Mouse (Mus musculus) large intestine, adult 2 months (tissue): ENCODE data around the gene Gm3476. TPM values are rescaled to one million over a fixed set of nuclear protein-coding genes. Genes with fewer than 3 reads are reported as not detected.
"Not testable (repeated sequence)": the region's sequence is repeated elsewhere in the genome, so short reads cannot be mapped to it uniquely, and the experiment has no call there.

Experiments used
- DNase-seq: peaks from one replicate; pipeline ENCODE4 v3.0.0-alpha.2; 2012; ENCODE audit warnings: low read depth, low spot score
- WGBS: fragments of 180-500 bp; shearing (Covaris S2); methylation state at CpG from one replicate; pipeline ENCODE4 v1.1.7; 2018; 5-methylcytosine and 5-hydroxymethylcytosine counted together
- polyA plus RNA-seq: library from polyadenylated mRNA; depleted of rRNA; stranded (reverse); fragments of >200 nt; gene quantifications from 2 replicates; pipeline ENCODE4 v1.2.3, GENCODE M21; 2012; rRNA removed

The Gm3476 gene
- not detected in 2 replicates for polyA plus RNA-seq

DNA sequence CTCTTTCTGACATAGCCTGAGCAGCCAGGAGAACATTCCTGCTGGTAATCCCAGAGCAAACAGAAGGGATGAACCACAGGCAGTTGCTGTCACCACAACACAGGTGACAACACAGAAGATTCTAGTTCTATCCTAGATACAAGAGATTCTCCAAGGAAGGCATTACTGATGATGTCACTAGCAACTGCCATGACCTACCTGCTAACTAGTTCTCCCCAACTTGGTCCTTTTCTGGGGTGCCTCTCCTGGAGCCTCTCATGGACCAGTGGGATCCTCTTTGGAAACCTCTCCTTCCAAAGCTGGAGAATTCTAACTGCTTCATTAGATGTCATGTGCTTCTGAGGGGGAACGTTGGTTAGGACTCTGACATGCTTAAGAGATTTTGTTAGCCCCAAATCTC lies at the start of gene Gm3476:
Gene Gm3476, minus strand, starts transcription at position 101 of the 400 bp plus-strand sequence.
- DNase-seq = not testable (repeated sequence)
- no CpG with 5 or more reads among the region's 1 CpGs for WGBS

DNA sequence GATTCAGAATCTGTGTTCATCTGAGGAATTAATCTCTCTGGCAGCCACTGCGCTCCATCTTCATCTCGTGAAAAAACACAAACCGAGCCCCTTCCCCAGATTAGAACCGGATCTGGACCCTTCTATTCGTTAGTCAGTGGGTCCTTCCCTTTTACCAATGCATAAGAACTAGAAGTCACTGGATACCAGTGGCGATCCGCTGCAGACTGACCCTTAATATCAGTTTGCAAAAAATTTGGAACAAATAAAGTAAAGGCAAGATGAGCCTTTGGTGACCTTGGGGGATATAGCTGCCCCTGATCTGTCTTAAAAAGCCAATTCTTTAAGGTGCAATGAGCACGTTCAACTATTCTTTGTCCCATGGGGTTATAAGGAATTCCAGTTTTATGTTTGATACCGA lies 37.9 kb upstream of the Gm3476 start:
- DNase-seq = not testable (repeated sequence)
- 69% methylated on average over 6 of the region's 9 CpGs for WGBS

DNA sequence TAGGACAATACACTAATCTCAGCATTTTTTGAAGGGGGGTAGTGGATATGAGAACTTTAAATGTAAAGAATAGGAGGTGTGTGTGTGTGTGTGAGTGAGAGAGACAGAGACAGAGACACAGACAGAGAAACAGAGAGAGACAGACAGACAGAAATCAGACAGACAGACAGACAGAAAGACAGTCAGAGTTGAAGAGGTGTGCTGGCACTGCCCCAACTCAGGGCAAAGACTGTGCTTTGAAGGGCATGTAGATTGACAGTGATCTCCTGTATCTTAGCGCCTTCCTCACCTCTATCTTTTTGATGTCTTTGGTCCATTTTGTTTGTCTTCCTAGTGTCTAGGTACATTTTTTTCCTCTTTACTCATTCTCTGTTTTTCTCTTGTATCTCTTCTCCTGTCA lies 35.5 kb upstream of the Gm3476 start:
- 88% methylated on average over 1 of the region's 1 CpGs for WGBS
- not testable (repeated sequence) for DNase-seq

DNA sequence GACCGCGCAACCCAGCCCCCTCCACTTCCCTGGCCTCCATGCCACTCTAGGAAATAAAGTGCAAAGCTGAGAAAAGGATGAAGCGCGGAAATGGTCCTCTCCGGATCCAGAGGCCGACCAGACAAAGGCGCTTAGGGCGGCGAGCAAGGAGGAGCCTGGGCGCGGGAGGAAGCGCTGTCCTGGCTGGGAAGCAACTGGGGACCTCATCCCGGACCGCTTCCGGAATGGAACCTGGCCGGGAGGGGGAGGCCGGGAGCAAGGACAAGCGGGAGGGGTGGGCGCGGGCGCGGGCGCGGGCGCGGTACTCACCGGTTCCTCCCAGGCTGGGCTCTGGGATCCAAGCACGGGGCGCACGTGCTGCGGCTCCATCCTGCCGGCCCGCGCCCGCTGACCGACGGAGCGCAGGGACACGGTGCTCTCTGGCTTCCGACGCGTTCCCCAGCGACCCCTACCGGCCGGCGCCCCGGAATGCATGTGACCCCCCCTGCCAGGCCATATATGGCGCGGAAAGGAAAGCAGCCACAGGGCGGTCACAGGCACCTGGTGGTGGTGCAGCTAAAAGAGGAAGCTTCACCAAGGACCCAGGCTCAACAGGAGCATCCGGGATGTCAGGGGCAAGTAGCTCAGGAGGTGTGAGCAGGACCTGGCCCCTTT lies 17.2 kb downstream of the Gm3476 start, which contains the start of gene Gm3468:
Gene Gm3468, minus strand, starts transcription at position 394 of the 654 bp plus-strand sequence.
- not testable (repeated sequence) for DNase-seq
- WGBS = under 1% methylated on average over 47 of the region's 51 CpGs

DNA sequence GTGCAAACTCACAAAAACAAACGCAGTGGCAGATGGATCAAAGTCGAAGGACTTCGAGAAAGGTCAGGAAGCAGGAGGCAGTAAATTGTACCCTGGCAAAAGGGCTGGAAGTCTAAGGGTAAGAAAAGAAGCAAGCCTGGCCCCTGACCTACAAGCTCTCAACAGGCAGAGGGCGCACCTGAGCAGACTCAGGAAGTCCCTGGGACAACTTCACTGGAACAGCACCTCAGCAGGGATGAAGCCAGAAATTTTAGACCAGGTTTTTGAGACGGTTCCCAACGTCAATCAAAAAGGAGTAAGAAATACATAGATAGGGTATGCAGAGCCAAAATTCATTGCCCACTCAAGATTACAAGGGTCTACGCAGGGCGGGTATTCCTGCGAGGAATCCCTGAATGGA lies 18.1 kb downstream of the Gm3476 start:
- not testable (repeated sequence) for DNase-seq
- 7% methylated on average over 9 of the region's 9 CpGs for WGBS

DNA sequence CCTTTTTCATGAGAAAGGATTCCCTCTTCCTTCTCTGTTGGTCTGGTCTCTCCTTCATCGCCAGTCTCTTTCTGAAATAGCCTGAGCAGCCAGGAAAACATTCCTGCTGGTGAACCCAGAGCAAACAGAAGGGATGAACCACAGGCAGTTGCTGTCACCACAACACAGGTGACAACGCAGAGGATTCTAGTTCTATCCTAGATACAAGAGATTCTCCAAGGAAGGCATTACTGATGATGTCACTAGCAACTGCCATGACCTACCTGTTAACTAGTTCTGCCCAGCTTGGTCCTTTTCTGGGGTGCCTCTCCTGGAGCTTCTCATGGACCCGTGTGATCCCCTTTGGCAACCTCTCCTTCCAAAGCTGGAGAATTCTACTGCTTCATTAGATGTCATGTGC lies 31.8 kb downstream of the Gm3476 start, which contains the start of gene Gm8206:
Gene Gm8206, minus strand, starts transcription at position 101 of the 400 bp plus-strand sequence.
- 79% methylated on average over 2 of the region's 3 CpGs for WGBS
- not testable (repeated sequence) for DNase-seq

DNA sequence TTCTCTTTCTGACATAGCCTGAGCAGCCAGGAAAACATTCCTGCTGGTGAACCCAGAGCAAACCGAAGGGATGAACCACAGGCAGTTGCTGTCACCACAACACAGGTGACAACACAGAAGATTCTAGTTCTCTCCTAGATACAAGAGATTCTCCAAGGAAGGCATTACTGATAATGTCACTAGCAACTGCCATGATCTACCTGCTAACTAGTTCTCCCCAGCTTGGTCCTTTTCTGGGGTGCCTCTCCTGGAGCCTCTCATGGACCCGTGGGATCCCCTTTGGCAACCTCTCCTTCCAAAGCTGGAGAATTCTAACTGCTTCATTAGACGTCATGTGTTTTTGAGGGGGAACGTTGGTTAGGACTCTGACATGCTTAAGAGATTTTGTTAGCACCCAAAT lies 67.4 kb downstream of the Gm3476 start, which contains the start of gene Gm6337:
Gene Gm6337, minus strand, starts transcription at position 101 of the 400 bp plus-strand sequence.
- WGBS = 84% methylated on average over 4 of the region's 4 CpGs
- DNase-seq = not testable (repeated sequence)

Other genes starting within 250 kb of the Gm3476 start
- 0.08 TPM in 1 of 2 replicates, not detected in the other for gene Gm8237, start 245.4 kb downstream of the Gm3476 start, polyA plus RNA-seq
- 0.06 and 0.08 TPM in 2 replicates for gene Gm3248, start 164.1 kb downstream of the Gm3476 start, polyA plus RNA-seq
- gene Gm3453, start 146.7 kb downstream of the Gm3476 start, polyA plus RNA-seq = not detected in 2 replicates
- gene Gm6337, start 67.5 kb downstream of the Gm3476 start, polyA plus RNA-seq = not detected in 2 replicates
- gene Gm8206, start 31.9 kb downstream of the Gm3476 start, polyA plus RNA-seq = not detected in 2 replicates
- 0.08 and 0.26 TPM in 2 replicates for gene Gm3468, start 17.1 kb downstream of the Gm3476 start, polyA plus RNA-seq
- not detected in 2 replicates for gene Gm21560, start 93.5 kb upstream of the Gm3476 start, polyA plus RNA-seq
- 1.4 TPM in 1 of 2 replicates, not detected in the other for gene Gm3411, start 161.4 kb upstream of the Gm3476 start, polyA plus RNA-seq
- gene Gm21103, start 179.0 kb upstream of the Gm3476 start, polyA plus RNA-seq = not detected in 2 replicates
- gene Gm3618, start 217.9 kb upstream of the Gm3476 start, polyA plus RNA-seq = not detected in 2 replicates